Mouse (Mus musculus): ENCODE results near the gene Ech1. TPM values are rescaled to one million over a fixed set of nuclear protein-coding genes. Genes with fewer than 3 reads are reported as not detected.

The Ech1 gene
- total and polyA plus RNA-seq, 3 experiments: 74.7 to 99.5 TPM; not detected in 1

GRCm38 (mm10) chr7:28824941-28825685, at the start of gene Ech1 (continued):
- peak; percentile 65; the same call in 1 of the 2 replicates for TF ChIP-seq MXI1 (IDR thresholded peaks at IDR 0.05; ENCODE audit: low read depth, low read length)
- no peak; the same call in 1 of the 2 replicates for TF ChIP-seq MAX (IDR thresholded peaks at IDR 0.05; ENCODE audit: low read length)
- TF ChIP-seq POLR2AphosphoS5 (IDR thresholded peaks at IDR 0.05; ENCODE audit: borderline replicate concordance, low read depth, low read length): no peak
- TF ChIP-seq TBP (IDR thresholded peaks at IDR 0.05; ENCODE audit: low read depth, low read length): peak; percentile 69

- H3K27ac ChIP-seq (ENCODE audit: control insufficient read depth, low read depth, low read length): no peak overlapping the region
- DNase-seq (ENCODE audit: low read depth, low spot score): no peak
- peaks cover 0 to 4% of the 10 kb centered on the region in 2 experiments; a peak in 2 of 4 replicates for H3K4me1 ChIP-seq (ENCODE audit: control insufficient read depth in 1 of 2, insufficient read depth in 2 of 2, low read length in 2 of 2)
- H3K79me2 ChIP-seq (ENCODE audit: control insufficient read depth, insufficient read depth, low read length, poor library complexity): no peaks in the 10 kb centered on the region
- no peaks in the 10 kb centered on the region for H3K9me3 ChIP-seq (replicated peaks; ENCODE audit: insufficient read depth, low read length)
- TF ChIP-seq SMC3 (IDR thresholded peaks at IDR 0.05; ENCODE audit: low read depth, low read length) (no peak), ZMIZ1 (IDR thresholded peaks at IDR 0.05; ENCODE audit: low read depth, low read length) (no peak)
- no peak overlapping the region for H3K4me3 ChIP-seq (ENCODE audit: control insufficient read depth in 1 of 2, insufficient read depth in 1 of 2, low read depth in 2 of 2, low read length in 2 of 2)
- H3K36me3 ChIP-seq (ENCODE audit: control insufficient read depth in 1 of 2, insufficient read depth in 2 of 2, low read length in 2 of 2): peaks cover 0 to 2% of the 10 kb centered on the region in 2 experiments; a peak in 2 of 4 replicates
- no peaks in the 10 kb centered on the region for H3K27me3 ChIP-seq (ENCODE audit: control insufficient read depth in 1 of 2, insufficient read depth in 2 of 2, low read length in 2 of 2)
- no peak overlapping the region for H3K9ac ChIP-seq (ENCODE audit: control insufficient read depth, low read depth, low read length, poor library complexity, severe bottlenecking)
Observed at GRCm38 (mm10) chr7:28778825-28779224, 46.2 kb upstream of the Ech1 start.

DNA sequence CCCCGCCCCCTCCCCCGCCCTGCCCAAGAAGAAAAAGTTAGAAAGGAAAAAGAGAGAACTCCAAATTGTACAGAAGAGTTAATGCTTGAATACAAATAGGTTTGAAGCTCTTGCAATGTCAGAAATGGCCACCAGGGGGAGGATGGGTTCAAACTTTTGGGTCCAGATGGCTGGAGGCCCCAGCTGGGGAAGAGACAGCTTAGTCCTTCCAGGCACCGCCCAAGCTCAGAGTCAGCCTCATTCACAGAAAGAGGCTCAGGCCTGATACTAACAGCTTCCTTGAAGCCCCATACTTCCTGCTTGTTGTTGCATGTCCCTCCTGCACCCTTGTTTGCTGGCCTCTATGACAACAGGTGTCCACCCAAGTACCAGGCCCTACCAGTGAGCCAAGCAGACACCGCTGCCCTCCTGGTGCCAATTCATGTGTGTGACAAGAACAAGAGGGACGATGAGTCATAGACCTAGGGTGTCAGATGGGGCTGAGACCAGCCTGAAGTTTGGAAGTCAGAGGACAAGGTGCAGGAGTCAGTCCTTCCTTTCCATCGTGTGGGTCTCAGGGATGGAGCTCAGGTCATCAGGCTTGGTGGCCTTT, 44.9 kb upstream of the Ech1 start:
- no peaks in the 10 kb centered on the region for H3K9me3 ChIP-seq (replicated peaks; ENCODE audit: insufficient read depth, low read length)
- DNase-seq (ENCODE audit: low read depth, low spot score): peak; percentile 91
- TF ChIP-seq ETS1 (IDR thresholded peaks at IDR 0.05; ENCODE audit: low read depth, low read length): peak; percentile 41; the same call in 1 of the 2 replicates
- peak; percentile 87 for TF ChIP-seq RAD21 (IDR thresholded peaks at IDR 0.05; ENCODE audit: low read depth, low read length)
- peak; percentile 97 for TF ChIP-seq SMC3 (IDR thresholded peaks at IDR 0.05; ENCODE audit: low read depth, low read length)
- peak; percentile 62; the same call in 1 of the 2 replicates for TF ChIP-seq TBP (IDR thresholded peaks at IDR 0.05; ENCODE audit: low read depth, low read length)
- TF ChIP-seq CTCF (IDR thresholded peaks at IDR 0.05 in 2 of 3, conservative IDR thresholded peaks at IDR 0.05 in 1 of 3; ENCODE audit: control insufficient read depth in 1 of 3, insufficient read depth in 1 of 3, low read depth in 2 of 3, low read length in 3 of 3, poor library complexity in 1 of 3, severe bottlenecking in 1 of 3): peak; percentile 74 to 90 (median 76)
- TF ChIP-seq ZNF384 (IDR thresholded peaks at IDR 0.05; ENCODE audit: low read depth, low read length): peak; percentile 59
- TF ChIP-seq SIN3A (IDR thresholded peaks at IDR 0.05; ENCODE audit: low read length): peak; percentile 64
- TF ChIP-seq ZC3H11A (IDR thresholded peaks at IDR 0.05; ENCODE audit: low read depth, low read length): peak; percentile 83
- no peak for TF ChIP-seq JUND (IDR thresholded peaks at IDR 0.05; ENCODE audit: low read depth, low read length)
- TF ChIP-seq NRF1 (IDR thresholded peaks at IDR 0.05; ENCODE audit: insufficient read depth, low read depth, low read length, poor library complexity, severe bottlenecking): no peak
- H3K27me3 ChIP-seq (ENCODE audit: control insufficient read depth in 1 of 2, insufficient read depth in 2 of 2, low read length in 2 of 2): no peaks in the 10 kb centered on the region
- 0 out of 2 replicates have a peak overlapping the region, but pooled peaks have one; percentile 5 for H3K9ac ChIP-seq (ENCODE audit: control insufficient read depth, low read depth, low read length, poor library complexity, severe bottlenecking)
- no peaks in the 10 kb centered on the region for H3K79me2 ChIP-seq (ENCODE audit: control insufficient read depth, insufficient read depth, low read length, poor library complexity)
- peaks cover 0 to 4% of the 10 kb centered on the region in 2 experiments; a peak in 2 of 4 replicates for H3K4me1 ChIP-seq (ENCODE audit: control insufficient read depth in 1 of 2, insufficient read depth in 2 of 2, low read length in 2 of 2)
- peaks cover 0 to 2% of the 10 kb centered on the region in 2 experiments; a peak in 2 of 4 replicates for H3K36me3 ChIP-seq (ENCODE audit: control insufficient read depth in 1 of 2, insufficient read depth in 2 of 2, low read length in 2 of 2)
- H3K4me3 ChIP-seq (ENCODE audit: control insufficient read depth in 1 of 2, insufficient read depth in 1 of 2, low read depth in 2 of 2, low read length in 2 of 2): no peak overlapping the region
- H3K27ac ChIP-seq (ENCODE audit: control insufficient read depth, low read depth, low read length): no peak overlapping the region
